Mouse (Mus musculus) neural tube, embryonic 11.5 days (tissue): ENCODE results near the gene Tmem88b. TPM values are rescaled to one million over a fixed set of nuclear protein-coding genes. Genes with fewer than 3 reads are reported as not detected.

ENCODE experiments used
- ATAC-seq: fragments of 200-750 bp; cut with Nextera tagmentation; 2 replicates; pipeline ENCODE4 v1.8.0; 2017; ENCODE audit warnings: moderate number of reproducible peaks, mild to moderate bottlenecking, moderate TSS enrichment, moderate library complexity; ENCODE audit not compliant: insufficient read depth, low FRiP score, low TSS enrichment
- DNase-seq: peaks from one replicate; pipeline ENCODE4 v3.0.0-alpha.2; 2015; ENCODE audit warnings: low spot score
- H3K27ac ChIP-seq: fragments of 300-500 bp; sonication (generic); 2 replicates; pipeline ENCODE4 v1.5.1; 2014; ENCODE audit warnings: low read depth, mild to moderate bottlenecking, low read length
- H3K27me3 ChIP-seq: fragments of 300-500 bp; sonication (generic); 2 replicates; pipeline ENCODE4 v1.6.1; 2014; ENCODE audit warnings: mild to moderate bottlenecking, low read length, mixed read lengths; ENCODE audit not compliant: control insufficient read depth, insufficient read depth
- H3K36me3 ChIP-seq: fragments of 300-500 bp; sonication (generic); 2 replicates; pipeline ENCODE4 v1.6.1; 2014; ENCODE audit warnings: mild to moderate bottlenecking, low read length, moderate library complexity, mixed read lengths; ENCODE audit not compliant: control insufficient read depth, insufficient read depth
- H3K4me1 ChIP-seq: fragments of 300-500 bp; sonication (generic); 2 replicates; pipeline ENCODE4 v1.6.1; 2014; ENCODE audit warnings: low read length, mixed read lengths; ENCODE audit not compliant: control insufficient read depth, insufficient read depth
- H3K4me2 ChIP-seq: fragments of 300-500 bp; sonication (generic); 2 replicates; pipeline ENCODE4 v1.6.1; 2014; ENCODE audit warnings: low read depth, mild to moderate bottlenecking, moderate library complexity
- H3K4me3 ChIP-seq: fragments of 300-500 bp; sonication (generic); 2 replicates; pipeline ENCODE4 v1.5.1; 2014; ENCODE audit warnings: low read depth, low read length
- H3K9ac ChIP-seq: fragments of 300-500 bp; sonication (generic); 2 replicates; pipeline ENCODE4 v1.6.1; 2014; ENCODE audit warnings: mild to moderate bottlenecking, low read length
- H3K9me3 ChIP-seq: fragments of 300-500 bp; sonication (generic); 2 replicates; pipeline ENCODE4 v1.6.1; 2016; ENCODE audit warnings: low read length; ENCODE audit not compliant: control insufficient read depth
- WGBS: fragments of 180-500 bp; shearing (Covaris S2); extraction: QIAGEN DNeasy Blood & Tissue Kit; methylation state at CpG from one replicate; pipeline ENCODE4 v1.1.7; 2014; 5-methylcytosine and 5-hydroxymethylcytosine counted together
- polyA plus RNA-seq: library from polyadenylated mRNA; unstranded; fragments of >200 nt; fragmentation: Nextera tagmentation; extraction: Ambion mirVana; gene quantifications from 2 replicates; pipeline ENCODE4 v1.2.1, GENCODE M21; 2014

Tmem88b gene
- polyA plus RNA-seq, 1 experiment from 2014 or later, result 0.33 TPM

DNA sequence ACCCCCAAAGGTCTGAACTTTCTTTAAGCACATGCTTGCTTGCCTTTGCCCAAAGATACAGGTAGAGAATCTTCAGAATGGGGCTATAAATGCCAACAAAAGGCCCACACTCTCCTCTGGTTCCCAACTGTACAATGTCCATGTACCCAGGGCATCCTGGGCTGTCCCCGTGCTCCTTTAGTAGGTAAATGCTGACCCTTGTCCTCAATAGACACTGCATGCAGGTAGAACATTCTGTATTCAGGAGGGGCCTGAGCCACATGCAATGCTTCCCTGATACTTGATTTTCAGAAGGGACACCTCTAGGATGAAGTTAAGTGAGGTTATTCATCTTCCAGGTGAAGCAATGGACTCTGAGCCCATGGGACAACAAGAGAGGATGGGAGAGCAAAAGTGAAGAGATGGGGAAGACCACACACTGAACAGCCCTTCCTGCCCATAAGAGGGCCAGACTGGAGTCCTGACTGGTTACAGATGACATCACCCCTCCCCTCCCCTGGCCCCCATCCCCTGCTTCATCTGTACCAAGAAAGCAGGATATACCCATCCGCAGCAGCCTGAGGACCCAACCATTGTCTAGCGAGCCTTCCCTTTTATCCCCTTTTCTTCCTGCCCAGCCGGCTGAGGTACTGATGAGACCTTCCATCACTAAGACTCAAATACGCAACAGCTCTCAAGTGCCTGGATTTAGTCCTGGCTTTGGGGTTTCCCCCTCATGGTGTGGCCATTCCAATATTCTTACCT is 12.2 kb downstream of the Tmem88b start:
- no peak for ATAC-seq
- no peak overlapping the region for H3K9ac ChIP-seq
- peaks cover 6% of the 10 kb centered on the region for H3K4me1 ChIP-seq
- no peaks in the 10 kb centered on the region for H3K36me3 ChIP-seq
- peak overlapping the region; percentile 30; the same call in 1 of the 2 replicates for H3K4me3 ChIP-seq
- no peak for DNase-seq
- 49% methylated on average over 5 of the region's 5 CpGs for WGBS
- no peak overlapping the region for H3K27ac ChIP-seq
- peak overlapping the region; percentile 68 for H3K4me2 ChIP-seq
- H3K9me3 ChIP-seq, result no peaks in the 10 kb centered on the region
- no peaks in the 10 kb centered on the region for H3K27me3 ChIP-seq

DNA sequence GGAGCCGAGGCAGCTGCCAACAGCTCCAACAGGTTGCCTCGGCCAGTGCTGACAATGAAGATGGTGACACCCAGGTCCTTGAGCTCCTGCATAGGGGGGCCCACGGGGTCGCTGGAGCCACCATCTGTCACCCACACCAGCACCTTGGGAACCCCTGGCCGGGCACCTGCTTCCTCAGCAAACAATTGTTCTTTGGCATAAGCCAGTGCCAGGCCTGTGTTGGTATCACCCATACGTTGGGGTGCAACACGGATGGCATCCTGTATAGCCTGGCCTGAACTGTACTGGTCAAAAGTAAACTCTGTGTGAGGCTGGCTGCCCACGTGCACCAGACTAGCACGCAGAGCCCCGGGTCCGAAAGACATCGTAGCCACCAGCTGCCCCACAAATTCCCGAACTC is 12.9 kb downstream of the Tmem88b start:
- ATAC-seq, result no peak
- Histone ChIP-seq H3K36me3 (no peaks in the 10 kb centered on the region), H3K4me1 (peaks cover 6% of the 10 kb centered on the region), H3K4me3 (no peak overlapping the region), H3K27ac (no peak overlapping the region), H3K9ac (no peak overlapping the region), H3K27me3 (no peaks in the 10 kb centered on the region), H3K9me3 (no peaks in the 10 kb centered on the region), H3K4me2 (no peak overlapping the region)
- 84% methylated on average over 13 of the region's 13 CpGs for WGBS
- no peak for DNase-seq

DNA sequence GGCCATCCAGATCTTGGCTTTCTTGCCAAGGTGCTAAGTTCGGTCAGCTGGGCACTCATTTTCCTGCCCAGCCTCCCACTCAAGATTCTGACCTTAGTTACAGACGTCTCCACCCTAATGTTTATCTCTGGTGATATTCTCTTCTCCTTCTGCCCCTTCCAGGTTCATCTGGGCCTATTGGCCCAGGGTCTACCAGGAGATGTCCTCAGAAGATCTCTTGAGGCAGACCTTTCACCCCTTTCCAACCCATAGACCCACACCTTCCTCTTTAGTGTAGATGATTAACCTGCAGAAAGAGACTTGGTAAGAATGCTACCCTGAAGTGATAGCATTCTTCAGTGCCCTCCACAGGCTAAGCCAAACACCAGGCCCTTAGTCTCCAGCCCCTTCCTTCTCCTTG is 14.0 kb downstream of the Tmem88b start:
- WGBS, result 83% methylated on average over 2 of the region's 2 CpGs
- Histone ChIP-seq H3K4me2 (no peak overlapping the region), H3K4me3 (no peak overlapping the region), H3K4me1 (peaks cover 6% of the 10 kb centered on the region), H3K27ac (no peak overlapping the region), H3K9me3 (no peaks in the 10 kb centered on the region), H3K27me3 (no peaks in the 10 kb centered on the region), H3K9ac (no peak overlapping the region; the same call in 1 of the 2 replicates), H3K36me3 (no peaks in the 10 kb centered on the region)
- no peak for ATAC-seq
- no peak for DNase-seq

DNA sequence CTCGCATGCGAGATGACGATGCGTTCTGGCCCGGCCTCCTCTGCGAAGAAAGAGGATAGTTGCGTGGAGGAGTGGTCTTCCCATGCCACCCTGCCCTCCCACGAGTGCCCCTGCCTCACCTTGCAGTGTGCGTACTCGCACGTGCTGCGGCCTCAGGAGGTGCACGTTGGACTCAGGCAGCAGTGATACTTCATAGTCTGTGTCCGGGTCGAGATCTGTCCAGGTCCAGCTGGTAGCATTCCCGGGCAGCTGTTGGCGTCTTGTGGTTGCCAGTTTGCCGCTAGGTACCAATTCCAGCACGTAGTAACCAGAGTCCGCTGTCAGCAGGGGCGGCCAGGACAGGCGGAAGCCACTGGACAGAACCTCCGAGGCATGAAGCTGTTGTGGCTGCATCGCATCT is 15.0 kb downstream of the Tmem88b start:
- 47% methylated on average over 24 of the region's 24 CpGs for WGBS
- Histone ChIP-seq H3K4me3 (peak overlapping the region; percentile 50), H3K9ac (peak overlapping the region; percentile 87), H3K4me2 (peak overlapping the region; percentile 83), H3K36me3 (no peaks in the 10 kb centered on the region), H3K27me3 (no peaks in the 10 kb centered on the region), H3K4me1 (peaks cover 6% of the 10 kb centered on the region), H3K27ac (no peak overlapping the region), H3K9me3 (no peaks in the 10 kb centered on the region)
- no peak for DNase-seq
- ATAC-seq, result peak; percentile 10; the same call in 1 of the 2 replicates

DNA sequence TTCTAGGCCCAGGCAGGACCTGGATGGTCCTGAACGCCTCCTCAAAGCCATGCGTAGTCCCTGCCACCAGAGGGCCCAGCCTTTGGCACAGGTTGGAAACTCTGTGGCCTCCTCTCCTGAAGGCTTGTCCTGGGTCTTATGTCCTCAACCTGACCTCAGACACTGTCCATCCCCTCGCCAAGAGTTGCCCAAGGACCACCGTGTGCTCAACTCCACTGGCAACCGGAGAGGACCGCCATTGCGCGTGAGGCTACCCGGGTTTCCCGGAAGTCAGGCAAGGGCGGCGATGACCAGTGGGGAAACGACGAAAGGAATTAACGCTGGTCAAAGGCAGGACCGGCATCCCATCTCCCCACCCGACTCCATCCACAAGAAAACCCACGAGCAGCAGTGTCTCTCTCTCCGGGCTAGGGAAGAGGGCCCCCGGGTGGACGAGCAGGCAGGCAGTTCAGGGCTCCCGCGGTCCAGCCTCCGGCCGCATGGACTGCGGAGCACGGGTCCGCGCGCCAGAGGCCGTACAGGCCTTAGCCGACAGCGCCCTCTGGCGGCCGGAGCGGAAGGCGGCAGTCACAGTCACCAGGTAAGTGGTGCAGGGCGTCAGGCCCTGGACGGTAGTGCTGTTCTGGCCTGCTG is 15.7 kb downstream of the Tmem88b start:
- peak overlapping the region; percentile 83 for H3K4me2 ChIP-seq
- H3K27me3 ChIP-seq, result no peaks in the 10 kb centered on the region
- no peak overlapping the region for H3K27ac ChIP-seq
- H3K36me3 ChIP-seq, result no peaks in the 10 kb centered on the region
- ATAC-seq (peak; percentile 90), DNase-seq (peak; percentile 92)
- whole genome bisulfite sequencing, result under 1% methylated on average over 39 of the region's 39 CpGs
- H3K4me3 ChIP-seq, result peak overlapping the region; percentile 50
- no peaks in the 10 kb centered on the region for H3K9me3 ChIP-seq
- H3K9ac ChIP-seq, result peak overlapping the region; percentile 87
- peaks cover 6% of the 10 kb centered on the region for H3K4me1 ChIP-seq

DNA sequence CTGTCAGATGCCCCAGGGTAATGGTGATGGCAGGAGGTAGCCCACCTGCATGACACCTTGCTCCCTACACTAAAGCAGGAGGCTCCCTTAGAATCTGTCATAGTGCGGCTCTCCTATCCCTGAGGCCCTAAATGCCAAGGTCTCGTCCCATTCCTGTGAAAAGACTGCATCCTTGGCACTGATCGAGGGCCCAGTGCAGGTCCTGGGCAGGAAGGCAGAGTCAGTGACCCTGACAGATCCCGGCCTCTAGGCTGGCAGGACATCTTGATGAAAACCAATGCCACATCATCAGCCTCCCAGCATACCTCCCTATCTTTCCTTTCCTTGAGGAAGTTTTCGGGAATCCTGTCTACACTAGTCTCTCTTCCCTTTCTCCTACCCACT is 16.2 kb downstream of the Tmem88b start:
- ATAC-seq, result no peak
- H3K9me3 ChIP-seq, result no peaks in the 10 kb centered on the region
- peak overlapping the region; percentile 50 for H3K4me3 ChIP-seq
- no peak for DNase-seq
- H3K4me2 ChIP-seq, result peak overlapping the region; percentile 83
- H3K27ac ChIP-seq, result no peak overlapping the region
- no peaks in the 10 kb centered on the region for H3K36me3 ChIP-seq
- 64% methylated on average over 5 of the region's 5 CpGs for WGBS
- no peaks in the 10 kb centered on the region for H3K27me3 ChIP-seq
- H3K4me1 ChIP-seq, result peaks cover 6% of the 10 kb centered on the region
- H3K9ac ChIP-seq, result peak overlapping the region; percentile 87

DNA sequence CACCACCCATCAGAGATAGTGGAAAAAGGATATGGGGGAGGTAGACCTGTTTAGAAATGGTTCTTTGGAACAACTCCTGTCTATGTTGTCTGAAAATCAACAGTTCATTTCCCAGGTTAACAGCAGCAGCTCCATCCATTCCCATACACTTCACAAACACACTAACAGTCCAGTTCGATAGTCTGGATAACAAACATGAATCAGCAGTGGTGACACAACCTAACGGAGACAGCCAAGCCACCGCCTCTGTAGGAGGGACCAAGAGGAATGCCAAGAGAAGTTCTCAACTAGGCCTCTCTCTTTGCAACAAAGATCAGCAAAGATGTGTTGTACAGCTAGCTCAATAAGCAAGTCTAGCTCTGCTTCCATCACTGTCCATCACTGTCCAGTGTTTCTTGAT is 23.3 kb downstream of the Tmem88b start:
- no peak for ATAC-seq
- peaks cover 14% of the 10 kb centered on the region for H3K4me1 ChIP-seq
- no peaks in the 10 kb centered on the region for H3K27me3 ChIP-seq
- H3K36me3 ChIP-seq, result no peaks in the 10 kb centered on the region
- no peak overlapping the region for H3K27ac ChIP-seq
- no peak overlapping the region for H3K4me2 ChIP-seq
- no peak overlapping the region for H3K4me3 ChIP-seq
- H3K9ac ChIP-seq, result no peak overlapping the region
- 86% methylated on average over 3 of the region's 3 CpGs for WGBS
- DNase-seq, result no peak
- H3K9me3 ChIP-seq, result no peaks in the 10 kb centered on the region

DNA sequence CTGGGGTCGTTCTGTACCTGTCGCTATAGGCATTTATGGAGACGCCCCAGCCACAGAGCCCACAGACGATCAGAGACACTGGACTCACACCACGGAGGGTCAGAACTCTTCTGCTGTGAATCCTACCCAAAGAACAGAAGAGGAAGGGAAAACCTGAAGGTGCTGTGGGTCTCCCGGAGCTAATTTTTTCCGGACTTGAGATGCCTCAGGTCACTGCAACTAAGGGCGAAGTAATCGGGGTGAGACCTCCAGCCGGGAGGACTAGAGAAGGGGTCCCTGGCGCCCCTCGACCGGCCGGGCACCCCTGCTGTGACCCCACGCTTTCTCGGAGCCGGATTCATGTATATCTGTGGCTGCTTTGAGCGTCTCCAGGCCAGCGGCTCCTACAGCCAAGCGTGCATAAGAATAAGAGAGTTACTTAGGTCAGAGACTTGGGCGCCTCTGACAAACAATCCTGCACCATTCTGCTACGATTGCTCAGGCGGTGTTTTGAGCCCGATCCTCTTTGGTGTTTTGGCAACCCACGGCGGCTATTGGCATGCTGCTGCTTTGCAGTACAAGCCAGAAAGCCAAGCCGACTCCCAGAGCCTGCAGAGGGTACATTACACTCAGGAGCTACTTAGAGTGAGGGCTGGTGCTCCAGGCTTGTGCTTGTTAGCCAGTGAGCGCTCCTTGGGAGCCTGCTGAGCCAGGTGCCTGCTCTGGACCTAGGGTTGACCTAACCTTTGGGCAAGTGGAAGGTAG is 24.1 kb downstream of the Tmem88b start:
- peaks cover 2% of the 10 kb centered on the region; the same call in 1 of the 2 replicates for H3K36me3 ChIP-seq
- no peaks in the 10 kb centered on the region for H3K9me3 ChIP-seq
- H3K4me2 ChIP-seq, result peak overlapping the region; percentile 99
- no peaks in the 10 kb centered on the region for H3K27me3 ChIP-seq
- ATAC-seq, result no peak
- peak overlapping the region; percentile 69 for H3K9ac ChIP-seq
- DNase-seq, result no peak
- peaks cover 14% of the 10 kb centered on the region for H3K4me1 ChIP-seq
- peak overlapping the region; percentile 80 for H3K4me3 ChIP-seq
- 4% methylated on average over 28 of the region's 28 CpGs for WGBS
- H3K27ac ChIP-seq, result no peak overlapping the region
